Mouse (Mus musculus) layer of hippocampus, postnatal 25 days (tissue): ENCODE results near the gene 1810010H24Rik. TPM values are rescaled to one million over a fixed set of nuclear protein-coding genes. Genes with fewer than 3 reads are reported as not detected.
A peak's percentile ranks its signal among the peaks of the same experiment; 100 is the strongest.
"Not testable (repeated sequence)": the region's sequence is repeated elsewhere in the genome, so short reads cannot be mapped to it uniquely, and the experiment has no call there.

Source experiments
- DNase-seq, 2 experiments: peaks; one replicate each; pipeline ENCODE4 v3.0.0; 2022; ENCODE audit warnings: mixed read lengths in 2 of 2, low spot score in 1 of 2; ENCODE audit errors: extremely low spot score in 1 of 2
- total RNA-seq, 2 experiments: library from RNA; stranded (reverse); gene quantifications; 2 replicates each; pipeline ENCODE4 v1.2.3; 2021

Gene 1810010H24Rik
- total RNA-seq, 2 experiments from 2014 or later, result 3.1 to 3.6 TPM

- DNase-seq, result peak; percentile 100
These were observed 13.0 kb upstream of the 1810010H24Rik start for GRCm38 (mm10) chr11:107012324-107013017.

- no peak for DNase-seq
These were observed 11.4 kb upstream of the 1810010H24Rik start for GRCm38 (mm10) chr11:107014020-107014585.

DNA sequence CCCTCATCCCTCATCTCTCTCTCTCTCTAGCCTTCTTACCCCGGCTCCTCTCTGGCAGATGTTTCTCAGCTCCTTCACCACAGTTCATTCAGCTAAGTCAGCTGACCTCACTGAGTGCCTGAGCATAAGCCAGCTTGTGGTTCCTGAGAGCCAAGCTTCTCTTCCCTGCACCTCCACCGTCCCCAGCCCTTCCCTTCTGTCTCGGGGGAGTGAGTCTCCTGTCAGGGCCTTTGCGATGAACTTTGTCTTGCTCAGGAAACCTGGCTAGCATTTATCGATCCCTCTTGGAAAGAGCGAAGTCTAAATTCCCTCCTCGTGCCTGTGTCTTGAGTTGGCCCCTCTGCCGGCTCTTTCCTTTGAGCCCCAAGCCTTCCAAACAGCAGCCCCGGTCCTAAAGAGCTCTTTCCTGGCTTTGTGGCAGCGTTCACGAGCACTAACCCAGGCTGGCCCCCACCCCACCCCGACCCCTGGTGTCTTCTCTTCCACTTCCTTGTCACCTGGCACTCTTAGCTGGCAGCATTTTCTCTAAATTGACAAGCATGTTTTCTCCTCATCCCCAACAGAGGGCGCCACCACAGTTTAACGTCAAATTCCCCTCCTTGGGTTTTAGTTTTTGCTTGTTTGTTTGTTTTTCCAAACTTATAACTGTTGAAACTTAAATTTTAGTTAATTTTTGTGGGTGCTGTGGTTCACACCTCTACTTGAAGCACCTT lies 10.7 kb upstream of the 1810010H24Rik start:
- DNase-seq, result no peak

DNA sequence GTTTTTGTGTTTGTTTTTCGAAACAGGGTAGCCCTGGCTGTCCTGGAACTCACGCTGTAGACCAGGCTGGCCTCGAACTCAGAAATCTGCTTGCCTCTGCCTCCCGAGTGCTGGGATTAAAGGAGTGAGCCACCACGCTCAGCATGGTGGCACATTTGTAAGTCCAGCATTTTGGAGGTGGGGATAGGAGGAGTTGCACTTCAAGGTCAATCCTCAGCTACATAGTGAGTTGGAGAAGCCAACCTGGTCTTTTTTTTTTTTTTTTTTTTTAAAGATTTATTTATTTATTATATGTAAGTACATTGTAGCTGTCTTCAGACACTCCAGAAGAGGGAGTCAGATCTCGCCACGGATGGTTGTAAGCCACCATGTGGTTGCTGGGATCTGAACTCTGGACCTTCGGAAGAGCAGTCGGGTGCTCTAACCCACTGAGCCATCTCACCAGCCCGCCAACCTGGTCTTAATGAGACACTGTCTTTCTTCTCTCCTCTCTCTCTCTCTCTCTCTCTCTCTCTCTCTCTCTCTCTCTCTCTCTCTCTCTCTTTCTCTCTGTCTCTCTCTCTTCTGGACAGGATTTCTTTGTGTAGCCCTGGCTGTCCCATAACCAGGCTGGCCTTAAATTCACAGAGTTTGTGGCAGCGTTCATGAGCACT lies 9.8 kb upstream of the 1810010H24Rik start:
- not testable (repeated sequence) for DNase-seq

- DNase-seq, result no peak
These were observed 8.6 kb upstream of the 1810010H24Rik start for GRCm38 (mm10) chr11:107016893-107017292.

- DNase-seq, result no peak
These were observed 8.1 kb upstream of the 1810010H24Rik start for GRCm38 (mm10) chr11:107017339-107017886.

DNA sequence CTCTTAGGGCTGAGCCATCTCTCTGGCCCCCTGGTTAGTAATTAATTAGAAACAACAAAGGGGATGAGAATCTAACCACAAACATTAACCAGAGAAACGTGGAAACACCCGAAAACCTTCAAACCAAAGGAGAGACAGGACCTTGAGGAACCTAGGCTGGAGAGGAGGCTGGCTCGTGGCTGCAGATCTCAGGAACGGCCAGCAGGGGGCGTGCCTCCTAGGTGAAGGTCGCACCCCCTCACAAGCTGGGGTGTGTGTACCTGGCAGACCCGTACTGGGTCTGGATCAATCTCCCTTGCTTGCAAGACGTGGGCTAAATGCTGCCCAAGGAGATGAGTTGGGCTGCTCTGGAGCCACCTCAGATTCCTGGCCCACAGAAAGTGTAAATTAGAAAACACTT lies 6.9 kb upstream of the 1810010H24Rik start:
- DNase-seq, result no peak

GRCm38 (mm10) chr11:107019318-107019717 lies 6.2 kb upstream of the 1810010H24Rik start:
- DNase-seq, result no peak

DNA sequence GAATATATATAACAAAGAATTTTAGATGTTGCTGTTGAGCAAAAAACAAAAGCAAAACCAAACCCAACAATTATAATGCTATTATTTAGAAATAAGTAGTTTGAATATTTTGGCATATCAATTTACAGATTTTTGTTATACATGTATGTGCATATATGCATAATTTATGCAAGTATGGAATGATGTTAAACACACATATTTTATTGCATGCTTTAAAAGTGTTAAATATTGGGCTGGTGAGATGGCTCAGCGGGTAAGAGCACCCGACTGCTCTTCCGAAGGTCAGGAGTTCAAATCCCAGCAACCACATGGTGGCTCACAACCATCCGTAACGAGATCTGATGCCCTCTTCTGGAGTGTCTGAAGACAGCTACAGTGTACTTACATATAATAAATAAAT lies 5.8 kb upstream of the 1810010H24Rik start:
- DNase-seq, result not testable (repeated sequence)

GRCm38 (mm10) chr11:107022050-107022683 lies 3.3 kb upstream of the 1810010H24Rik start:
- no peak for DNase-seq

- DNase-seq, result no peak
These were observed 1.1 kb upstream of the 1810010H24Rik start for GRCm38 (mm10) chr11:107024406-107024805.

GRCm38 (mm10) chr11:107026554-107027430 lies 1.3 kb downstream of the 1810010H24Rik start:
- DNase-seq, result no peak

- DNase-seq, result peak; percentile 68 to 84
These were observed 2.2 kb downstream of the 1810010H24Rik start for GRCm38 (mm10) chr11:107027431-107028274.

- DNase-seq, result no peak
These were observed 2.8 kb downstream of the 1810010H24Rik start for GRCm38 (mm10) chr11:107028275-107028618.

DNA sequence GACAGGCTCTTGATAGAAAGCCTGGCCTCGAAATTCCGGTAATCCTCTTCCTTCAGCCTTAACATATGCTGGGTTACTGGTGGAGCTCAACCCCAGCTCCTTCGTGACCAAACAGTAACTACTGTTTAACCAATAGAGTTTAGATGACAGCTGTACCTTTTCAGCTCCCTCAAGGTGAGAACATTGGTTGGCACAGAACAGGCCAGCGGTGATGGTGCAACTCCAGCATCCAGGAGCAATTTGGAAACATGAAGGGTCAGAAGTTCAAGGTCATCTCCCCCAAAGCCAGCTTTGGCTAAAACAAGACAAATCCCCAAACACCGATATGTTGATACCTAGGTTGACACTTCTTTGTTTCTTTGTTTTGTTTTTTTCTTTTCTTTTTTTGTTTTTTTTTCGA lies 3.3 kb downstream of the 1810010H24Rik start:
- no peak for DNase-seq

DNA sequence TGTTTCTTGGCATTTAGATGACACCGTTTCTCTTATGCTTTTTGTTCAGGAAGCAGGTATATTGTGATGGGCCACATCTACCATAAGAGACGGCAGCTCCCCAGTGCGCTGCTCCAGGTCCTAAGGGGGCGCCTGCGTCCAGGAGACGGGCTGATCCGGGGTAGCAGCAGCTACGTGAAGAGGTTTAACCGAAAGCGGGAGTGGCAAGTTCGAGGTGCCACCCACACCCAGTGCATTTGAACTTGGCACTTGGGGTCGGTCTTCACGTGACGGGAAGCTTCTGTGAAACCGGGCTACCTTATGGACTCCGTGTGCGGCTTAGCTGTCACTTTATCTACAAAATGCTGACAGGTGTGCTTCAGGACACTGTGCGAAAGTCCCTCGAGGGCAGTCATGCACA lies 4.1 kb downstream of the 1810010H24Rik start:
- no peak for DNase-seq

GRCm38 (mm10) chr11:107031635-107032034 lies 6.2 kb downstream of the 1810010H24Rik start:
- DNase-seq, result no peak

DNA sequence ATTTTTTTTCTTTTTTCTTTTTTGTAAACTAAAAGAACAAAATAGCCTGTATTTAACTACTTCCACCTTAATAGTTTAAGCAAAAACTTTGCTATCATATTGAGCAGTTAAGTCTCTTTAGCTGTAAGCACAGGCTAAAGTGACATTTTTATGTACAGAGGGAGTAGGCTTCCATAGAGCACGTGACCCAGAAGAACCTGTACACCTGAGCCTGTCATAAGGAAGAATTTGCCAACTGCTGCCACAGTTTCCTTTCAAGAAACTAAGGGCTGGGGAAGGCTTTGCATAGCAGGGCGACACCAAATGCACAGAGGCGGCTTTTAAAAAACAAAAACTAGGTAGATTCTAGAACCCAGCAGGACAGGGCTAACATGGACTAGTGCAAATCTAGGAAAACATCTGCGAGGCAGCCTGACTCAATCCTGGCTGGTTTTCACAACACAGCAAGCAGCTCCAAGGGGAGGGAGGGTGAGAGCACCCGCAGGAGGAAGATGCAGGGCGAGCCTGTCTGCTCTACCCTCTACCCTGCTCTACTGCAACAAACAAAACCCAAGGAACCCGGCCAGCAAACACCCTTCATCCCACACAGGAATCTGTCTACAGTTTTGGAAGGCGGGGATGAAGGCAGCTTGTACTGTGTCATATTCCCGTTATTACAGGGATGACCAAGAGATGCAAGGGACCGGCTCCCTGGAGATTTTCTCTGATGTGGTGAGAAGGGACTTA lies 8.8 kb downstream of the 1810010H24Rik start:
- no peak for DNase-seq
